9 mouse cellular contexts compared by ENCODE assay signal in the genomic region with DNA sequence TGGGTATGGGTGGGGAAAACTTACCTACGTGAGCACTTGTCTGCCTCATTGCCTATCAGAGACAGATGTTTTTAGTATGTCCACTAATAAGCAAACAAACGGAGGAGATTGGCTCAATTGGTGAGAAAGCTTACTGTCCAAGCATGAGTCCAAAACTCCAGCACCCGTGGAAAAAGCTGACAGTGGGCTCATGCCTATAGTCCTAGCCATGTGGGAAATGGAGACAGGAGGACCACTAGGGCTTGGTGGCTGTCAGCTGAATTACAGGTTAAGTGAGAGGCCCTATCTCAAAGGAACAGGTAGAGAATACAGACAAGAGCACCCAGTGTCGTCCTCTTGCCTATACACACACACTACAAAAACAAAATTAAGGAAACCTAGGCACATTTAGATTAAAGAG. TPM values are rescaled to one million over a fixed set of nuclear protein-coding genes. Genes with fewer than 3 reads are reported as not detected.
DNase-seq lines count a peak whose midpoint lies in the region; ATAC-seq lines count a peak whose summit lies in the region.
"Had no signal": no experiment of that assay in that cellular context is flagged by ENCODE, and none has a peak within 500 bp of the region (broad histone marks: within the 10 kb centered on the region; RNA-seq: fewer than 3 reads in every experiment).

No protein-coding gene starts in this region.

- DNase-seq in neural tube, embryonic 10.5 days (ENCODE audit: extremely low spot score, low spot score) = no peak
- DNase-seq in ovary, adult 18-20 months (ENCODE audit: low spot score) = no peak
- no peak for DNase-seq in urinary bladder, postnatal 14 days (ENCODE audit: low spot score)
- DNase-seq in left cerebral cortex, postnatal 36 days (ENCODE audit: low spot score in 2 of 2) = no peak
- DNase-seq: heart, postnatal 36 days had no signal

- no peaks in the 10 kb centered on the region for H3K9me3 ChIP-seq in erythroblast, embryonic 14.5 days (ENCODE audit: control insufficient read depth, low read length)
- no peaks in the 10 kb centered on the region for H3K9me3 ChIP-seq in neural tube, embryonic 12.5 days
- H3K9me3 ChIP-seq in liver, embryonic 15.5 days (replicated peaks) = no peaks in the 10 kb centered on the region

- peak overlapping the region; percentile 90; the same call in 1 of the 2 replicates for H3K4me2 ChIP-seq in neural tube, embryonic 12.5 days (replicated peaks)
- H3K4me2 ChIP-seq in liver, embryonic 15.5 days = peak overlapping the region; percentile 94

- peak overlapping the region; percentile 96 for H3K4me3 ChIP-seq in erythroblast, embryonic 14.5 days (replicated peaks)
- no peak overlapping the region for H3K4me3 ChIP-seq in neural tube, embryonic 12.5 days
- peak overlapping the region; percentile 93; the same call in 1 of the 2 replicates for H3K4me3 ChIP-seq in liver, embryonic 15.5 days (replicated peaks)

- no peak; the same call in 1 of the 2 replicates for ATAC-seq in erythroblast, adult 5-6 weeks (replicated peaks; ENCODE audit: low FRiP score, poor library complexity, severe bottlenecking)
- no peak for ATAC-seq in neural tube, embryonic 12.5 days (ENCODE audit: low FRiP score, low read depth)
- no peak for ATAC-seq in liver, embryonic 15.5 days (ENCODE audit: insufficient read depth)

- 83% methylated on average over 4 of the region's 4 CpGs for WGBS in neural tube, embryonic 12.5 days
- 59% methylated on average over 4 of the region's 4 CpGs for WGBS in liver, embryonic 15.5 days (ENCODE audit: insufficient replicate concordance)

- H3K27me3 ChIP-seq in erythroblast, embryonic 14.5 days (ENCODE audit: control insufficient read depth) = no peaks in the 10 kb centered on the region
- no peaks in the 10 kb centered on the region for H3K27me3 ChIP-seq in neural tube, embryonic 12.5 days (replicated peaks)
- H3K27me3 ChIP-seq in liver, embryonic 15.5 days = no peaks in the 10 kb centered on the region

- H3K27ac ChIP-seq in neural tube, embryonic 12.5 days = no peak overlapping the region
- H3K27ac ChIP-seq in liver, embryonic 15.5 days (replicated peaks) = peak overlapping the region; percentile 93

- H3K36me3 ChIP-seq in erythroblast, embryonic 14.5 days (ENCODE audit: control insufficient read depth) = peaks cover 54% of the 10 kb centered on the region
- H3K36me3 ChIP-seq in neural tube, embryonic 12.5 days = peaks cover 33% of the 10 kb centered on the region
- H3K36me3 ChIP-seq in liver, embryonic 15.5 days (replicated peaks) = peaks cover 46% of the 10 kb centered on the region

- no peak overlapping the region for H3K9ac ChIP-seq in neural tube, embryonic 12.5 days
- H3K9ac ChIP-seq in liver, embryonic 15.5 days = peak overlapping the region; percentile 99; the same call in 1 of the 2 replicates

- peaks cover 81% of the 10 kb centered on the region for H3K4me1 ChIP-seq in erythroblast, embryonic 14.5 days (ENCODE audit: control insufficient read depth)
- peaks cover 34% of the 10 kb centered on the region for H3K4me1 ChIP-seq in neural tube, embryonic 12.5 days
- peaks cover 81% of the 10 kb centered on the region for H3K4me1 ChIP-seq in liver, embryonic 15.5 days (replicated peaks)

- intact Hi-C loops in left cerebral cortex, postnatal 36 days (cut with DNase I) = no loop called here

RNA-seq across cellular contexts. Expression of a gene that starts 0.9 kb away (rescaled TPM):
- 0.74 and 1.3 TPM in 2 replicates for polyA plus RNA-seq in erythroblast, embryonic 14.5 days (2012)
- 9.2 and 11.5 TPM in 2 replicates for total RNA-seq in erythroblast, adult 5-6 weeks (2015; ENCODE audit: low replicate concordance)
- total RNA-seq in erythroblast, adult 5-6 weeks (2017; ENCODE audit: low replicate concordance) = 8.8 and 15.0 TPM in 2 replicates
- 24.8 and 25.8 TPM in 2 replicates for polyA plus RNA-seq in neural tube, embryonic 12.5 days (2016; fragmentation: Nextera tagmentation; extraction: Ambion mirVana)
- 11.6 and 14.5 TPM in 2 replicates for polyA plus RNA-seq in liver, embryonic 15.5 days (2015; fragmentation: Nextera tagmentation; extraction: Ambion mirVana)
- total RNA-seq in left cerebral cortex, postnatal 36 days (2021) = 10 to 100 TPM; 13.9 to 19.0 TPM

RNA-seq across cellular contexts. Expression of a gene that starts 1.3 kb away (rescaled TPM):
- 2.5 and 3.5 TPM in 2 replicates for polyA plus RNA-seq in erythroblast, embryonic 14.5 days (2012)
- total RNA-seq in erythroblast, adult 5-6 weeks (2015; ENCODE audit: low replicate concordance) = 25.4 and 28.0 TPM in 2 replicates
- total RNA-seq in erythroblast, adult 5-6 weeks (2017; ENCODE audit: low replicate concordance) = 27.8 and 34.2 TPM in 2 replicates
- polyA plus RNA-seq in neural tube, embryonic 12.5 days (2016; fragmentation: Nextera tagmentation; extraction: Ambion mirVana) = 63.7 and 64.9 TPM in 2 replicates
- 37.3 and 38.7 TPM in 2 replicates for polyA plus RNA-seq in liver, embryonic 15.5 days (2015; fragmentation: Nextera tagmentation; extraction: Ambion mirVana)
- 10 to 100 TPM; 33.0 to 33.8 TPM for total RNA-seq in left cerebral cortex, postnatal 36 days (2021)

RNA-seq across cellular contexts. Expression of a gene that starts 9.0 kb away (rescaled TPM):
- 0.32 and 0.44 TPM in 2 replicates for polyA plus RNA-seq in erythroblast, embryonic 14.5 days (2012)
- 1.5 TPM in 1 of 2 replicates, not detected in the other for total RNA-seq in erythroblast, adult 5-6 weeks (2015; ENCODE audit: low replicate concordance)
- 1.4 TPM in 1 of 2 replicates, not detected in the other for total RNA-seq in erythroblast, adult 5-6 weeks (2017; ENCODE audit: low replicate concordance)
- 12.8 and 12.9 TPM in 2 replicates for polyA plus RNA-seq in neural tube, embryonic 12.5 days (2016; fragmentation: Nextera tagmentation; extraction: Ambion mirVana)
- polyA plus RNA-seq in liver, embryonic 15.5 days (2015; fragmentation: Nextera tagmentation; extraction: Ambion mirVana) = 52.0 and 62.6 TPM in 2 replicates
- 1 to 10 TPM; 9.0 to 9.9 TPM for total RNA-seq in left cerebral cortex, postnatal 36 days (2021)

RNA-seq across cellular contexts. Expression of a gene that starts 20.5 kb away (rescaled TPM):
- 14.4 and 15.6 TPM in 2 replicates for polyA plus RNA-seq in erythroblast, embryonic 14.5 days (2012)
- 37.1 and 51.6 TPM in 2 replicates for total RNA-seq in erythroblast, adult 5-6 weeks (2015; ENCODE audit: low replicate concordance)
- total RNA-seq in erythroblast, adult 5-6 weeks (2017; ENCODE audit: low replicate concordance) = 44.0 and 47.3 TPM in 2 replicates
- 108 and 109 TPM in 2 replicates for polyA plus RNA-seq in neural tube, embryonic 12.5 days (2016; fragmentation: Nextera tagmentation; extraction: Ambion mirVana)
- 82.5 and 88.5 TPM in 2 replicates for polyA plus RNA-seq in liver, embryonic 15.5 days (2015; fragmentation: Nextera tagmentation; extraction: Ambion mirVana)
- total RNA-seq in left cerebral cortex, postnatal 36 days (2021) = 10 to 100 TPM; 71.6 to 76.2 TPM

RNA-seq across cellular contexts. Expression of a gene that starts 34.0 kb away (rescaled TPM):
- 6.0 and 6.1 TPM in 2 replicates for polyA plus RNA-seq in erythroblast, embryonic 14.5 days (2012)
- 55.7 and 57.1 TPM in 2 replicates for total RNA-seq in erythroblast, adult 5-6 weeks (2015; ENCODE audit: low replicate concordance)
- 9.5 and 21.2 TPM in 2 replicates for total RNA-seq in erythroblast, adult 5-6 weeks (2017; ENCODE audit: low replicate concordance)
- 17.3 and 18.7 TPM in 2 replicates for polyA plus RNA-seq in neural tube, embryonic 12.5 days (2016; fragmentation: Nextera tagmentation; extraction: Ambion mirVana)
- polyA plus RNA-seq in liver, embryonic 15.5 days (2015; fragmentation: Nextera tagmentation; extraction: Ambion mirVana) = 66.2 and 67.1 TPM in 2 replicates
- 1 to 10 TPM; 4.0 to 4.3 TPM for total RNA-seq in left cerebral cortex, postnatal 36 days (2021)
